Mouse (Mus musculus): ENCODE measurements around the gene Gla. TPM values are rescaled to one million over a fixed set of nuclear protein-coding genes. Genes with fewer than 3 reads are reported as not detected.

Gla gene
- polyA plus RNA-seq, 1 experiment = 2.7 TPM

DNA sequence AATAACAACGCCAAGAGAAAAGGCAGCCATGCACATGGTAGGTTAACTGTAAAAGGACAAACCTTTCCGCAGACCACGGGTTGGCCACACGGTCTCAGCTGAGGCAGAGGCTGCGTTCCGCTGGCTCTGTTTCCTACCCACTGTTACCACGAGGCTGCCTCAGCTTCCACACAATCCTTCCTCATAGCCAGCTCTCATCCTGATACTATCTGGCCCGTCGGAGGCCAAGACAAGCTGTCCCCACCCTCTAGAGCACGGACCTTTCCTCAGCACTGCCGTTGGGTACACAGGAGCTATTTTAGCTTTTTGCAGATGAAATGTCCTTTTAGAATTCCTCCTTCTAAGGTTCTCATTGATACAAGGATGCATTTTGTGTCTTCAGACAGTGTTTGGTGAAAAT lies 18.7 kb downstream of the Gla start:
- DNase-seq = no peak
- Histone ChIP-seq H3K27me3 (replicated peaks; ENCODE audit: control insufficient read depth, insufficient read depth, low read length) (no peaks in the 10 kb centered on the region), H3K36me3 (ENCODE audit: control insufficient read depth, insufficient read depth, low read length) (no peaks in the 10 kb centered on the region), H3K27ac (ENCODE audit: insufficient read depth, low read depth, low read length) (no peak overlapping the region), H3K4me1 (ENCODE audit: control insufficient read depth, insufficient read depth, low read length) (peaks cover 5% of the 10 kb centered on the region; the same call in 1 of the 2 replicates), H3K4me3 (ENCODE audit: insufficient read depth, low read depth, low read length) (no peak overlapping the region; the same call in 1 of the 2 replicates)
- TF ChIP-seq CTCF (conservative IDR thresholded peaks at IDR 0.05; ENCODE audit: insufficient read depth, insufficient read length, low read depth, low read length) = no peak
- no peak for TF ChIP-seq POLR2A (IDR thresholded peaks at IDR 0.05; ENCODE audit: low read depth, low read length)
- WGBS = 79% methylated on average over 11 of the region's 11 CpGs

GRCm38 (mm10) chrX:134580528-134581305 lies 20.2 kb downstream of the Gla start:
- WGBS = 77% methylated on average over 14 of the region's 14 CpGs
- Histone ChIP-seq H3K36me3 (ENCODE audit: control insufficient read depth, insufficient read depth, low read length) (no peaks in the 10 kb centered on the region), H3K27ac (ENCODE audit: insufficient read depth, low read depth, low read length) (no peak overlapping the region), H3K4me3 (ENCODE audit: insufficient read depth, low read depth, low read length) (no peak overlapping the region), H3K4me1 (ENCODE audit: control insufficient read depth, insufficient read depth, low read length) (no peaks in the 10 kb centered on the region), H3K27me3 (replicated peaks; ENCODE audit: control insufficient read depth, insufficient read depth, low read length) (no peaks in the 10 kb centered on the region)
- TF ChIP-seq POLR2A (IDR thresholded peaks at IDR 0.05; ENCODE audit: low read depth, low read length) (no peak), CTCF (conservative IDR thresholded peaks at IDR 0.05; ENCODE audit: insufficient read depth, insufficient read length, low read depth, low read length) (no peak)
- DNase-seq = no peak

DNA sequence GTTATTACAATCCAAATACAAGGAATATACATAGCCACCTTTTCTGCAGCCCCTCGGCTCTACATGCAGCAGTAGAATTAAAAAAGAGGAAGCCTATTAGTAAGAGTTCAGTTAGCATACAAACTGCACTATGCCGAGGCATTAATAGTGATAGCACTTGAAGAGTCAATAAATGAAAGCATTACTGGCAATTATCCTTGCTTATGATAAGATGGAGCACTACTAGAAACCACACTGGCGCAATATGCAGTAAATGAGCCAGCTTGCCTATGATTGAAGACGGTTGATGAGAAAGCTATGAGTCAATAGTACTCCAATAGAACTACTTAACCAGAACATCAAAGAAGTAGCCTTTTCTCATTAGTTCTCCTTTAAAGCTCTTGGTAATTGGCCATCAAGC lies 23.0 kb downstream of the Gla start:
- no peak for TF ChIP-seq CTCF (conservative IDR thresholded peaks at IDR 0.05; ENCODE audit: insufficient read depth, insufficient read length, low read depth, low read length)
- no peak for TF ChIP-seq POLR2A (IDR thresholded peaks at IDR 0.05; ENCODE audit: low read depth, low read length)
- 66% methylated on average over 4 of the region's 4 CpGs for WGBS
- Histone ChIP-seq H3K36me3 (ENCODE audit: control insufficient read depth, insufficient read depth, low read length) (no peaks in the 10 kb centered on the region), H3K4me3 (ENCODE audit: insufficient read depth, low read depth, low read length) (no peak overlapping the region), H3K4me1 (ENCODE audit: control insufficient read depth, insufficient read depth, low read length) (no peaks in the 10 kb centered on the region), H3K27ac (ENCODE audit: insufficient read depth, low read depth, low read length) (no peak overlapping the region), H3K27me3 (replicated peaks; ENCODE audit: control insufficient read depth, insufficient read depth, low read length) (no peaks in the 10 kb centered on the region)
- no peak for DNase-seq

DNA sequence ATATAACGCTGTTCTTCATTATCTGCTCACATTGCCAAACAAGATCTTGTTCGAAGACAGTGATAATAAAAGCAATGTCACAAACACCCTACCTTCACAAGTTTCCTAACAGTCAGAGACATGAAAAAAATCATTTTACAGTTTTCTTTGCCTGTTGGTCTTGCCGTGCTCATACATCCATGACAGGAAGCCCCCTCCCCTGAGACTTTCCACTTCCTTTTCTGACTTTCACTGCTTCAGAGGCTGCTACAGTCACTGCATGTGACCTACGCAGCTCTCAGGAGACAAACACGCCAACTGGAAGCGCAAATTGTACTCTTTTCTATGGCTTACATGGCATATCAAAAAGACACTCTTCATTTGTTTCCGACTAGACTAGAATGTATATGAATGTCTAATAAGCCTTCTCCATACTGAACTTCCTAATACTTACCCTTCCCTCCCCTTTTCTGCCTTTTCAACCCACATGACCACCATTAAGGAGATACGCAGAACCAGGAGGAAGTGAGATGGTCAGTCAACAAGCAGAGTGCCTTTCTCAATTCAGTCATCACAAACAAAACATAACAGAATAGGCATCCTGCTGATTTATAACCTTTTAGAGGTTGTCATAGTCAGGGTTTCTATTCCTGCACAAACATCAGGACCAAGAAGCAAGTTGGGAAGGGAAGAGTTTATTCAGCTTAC lies 34.2 kb downstream of the Gla start:
- no peak for DNase-seq
- H3K4me3 ChIP-seq (ENCODE audit: insufficient read depth, low read depth, low read length) = no peak overlapping the region
- no peaks in the 10 kb centered on the region for H3K4me1 ChIP-seq (ENCODE audit: control insufficient read depth, insufficient read depth, low read length)
- no peaks in the 10 kb centered on the region for H3K36me3 ChIP-seq (ENCODE audit: control insufficient read depth, insufficient read depth, low read length)
- H3K27ac ChIP-seq (ENCODE audit: insufficient read depth, low read depth, low read length) = no peak overlapping the region
- no peak for TF ChIP-seq CTCF (conservative IDR thresholded peaks at IDR 0.05; ENCODE audit: insufficient read depth, insufficient read length, low read depth, low read length)
- TF ChIP-seq POLR2A (IDR thresholded peaks at IDR 0.05; ENCODE audit: low read depth, low read length) = no peak
- 69% methylated on average over 8 of the region's 8 CpGs for WGBS
- no peaks in the 10 kb centered on the region for H3K27me3 ChIP-seq (replicated peaks; ENCODE audit: control insufficient read depth, insufficient read depth, low read length)

DNA sequence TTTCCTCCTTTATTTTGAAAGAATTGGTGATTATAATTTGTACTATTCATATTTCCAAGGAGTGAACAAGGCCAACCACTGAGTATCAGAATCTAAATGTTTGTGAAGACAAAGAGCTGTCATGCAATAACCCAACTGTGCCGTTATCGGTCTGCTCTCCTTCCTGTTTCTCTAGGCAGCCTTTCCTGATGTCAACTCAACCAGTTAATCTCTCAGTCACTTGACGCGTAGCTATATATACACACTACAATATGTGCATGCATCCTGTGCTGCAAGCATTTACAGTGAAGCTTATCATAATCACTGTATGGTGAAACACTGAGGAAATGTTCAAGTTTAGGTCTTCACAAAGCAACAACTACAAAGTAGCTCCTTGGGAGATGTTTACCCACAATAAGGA lies 36.6 kb downstream of the Gla start:
- Histone ChIP-seq H3K4me3 (ENCODE audit: insufficient read depth, low read depth, low read length) (no peak overlapping the region), H3K36me3 (ENCODE audit: control insufficient read depth, insufficient read depth, low read length) (no peaks in the 10 kb centered on the region), H3K4me1 (ENCODE audit: control insufficient read depth, insufficient read depth, low read length) (no peaks in the 10 kb centered on the region), H3K27ac (ENCODE audit: insufficient read depth, low read depth, low read length) (no peak overlapping the region), H3K27me3 (replicated peaks; ENCODE audit: control insufficient read depth, insufficient read depth, low read length) (no peaks in the 10 kb centered on the region)
- 65% methylated on average over 4 of the region's 4 CpGs for WGBS
- TF ChIP-seq CTCF (conservative IDR thresholded peaks at IDR 0.05; ENCODE audit: insufficient read depth, insufficient read length, low read depth, low read length) (no peak), POLR2A (IDR thresholded peaks at IDR 0.05; ENCODE audit: low read depth, low read length) (no peak)
- DNase-seq = no peak

- TF ChIP-seq CTCF (conservative IDR thresholded peaks at IDR 0.05; ENCODE audit: insufficient read depth, insufficient read length, low read depth, low read length) (no peak), POLR2A (IDR thresholded peaks at IDR 0.05; ENCODE audit: low read depth, low read length) (no peak)
- H3K27ac ChIP-seq (ENCODE audit: insufficient read depth, low read depth, low read length) = no peak overlapping the region
- no peaks in the 10 kb centered on the region for H3K27me3 ChIP-seq (replicated peaks; ENCODE audit: control insufficient read depth, insufficient read depth, low read length)
- no peaks in the 10 kb centered on the region for H3K4me1 ChIP-seq (ENCODE audit: control insufficient read depth, insufficient read depth, low read length)
- 61% methylated on average over 6 of the region's 6 CpGs for WGBS
- H3K4me3 ChIP-seq (ENCODE audit: insufficient read depth, low read depth, low read length) = no peak overlapping the region
- no peaks in the 10 kb centered on the region for H3K36me3 ChIP-seq (ENCODE audit: control insufficient read depth, insufficient read depth, low read length)
- no peak for DNase-seq
These were observed 46.5 kb downstream of the Gla start for GRCm38 (mm10) chrX:134554425-134554824.

- TF ChIP-seq CTCF (conservative IDR thresholded peaks at IDR 0.05; ENCODE audit: insufficient read depth, insufficient read length, low read depth, low read length) (no peak), POLR2A (IDR thresholded peaks at IDR 0.05; ENCODE audit: low read depth, low read length) (no peak)
- Histone ChIP-seq H3K4me3 (ENCODE audit: insufficient read depth, low read depth, low read length) (no peak overlapping the region), H3K36me3 (ENCODE audit: control insufficient read depth, insufficient read depth, low read length) (no peaks in the 10 kb centered on the region), H3K4me1 (ENCODE audit: control insufficient read depth, insufficient read depth, low read length) (no peaks in the 10 kb centered on the region), H3K27ac (ENCODE audit: insufficient read depth, low read depth, low read length) (no peak overlapping the region), H3K27me3 (replicated peaks; ENCODE audit: control insufficient read depth, insufficient read depth, low read length) (no peaks in the 10 kb centered on the region)
- DNase-seq = no peak
- 87% methylated on average over 4 of the region's 4 CpGs for WGBS
These were observed 47.6 kb downstream of the Gla start for GRCm38 (mm10) chrX:134553326-134553725.
